Mouse (Mus musculus): ENCODE results near the gene Xlr5a. TPM values are rescaled to one million over a fixed set of nuclear protein-coding genes. Genes with fewer than 3 reads are reported as not detected.
A peak's percentile ranks its signal among the peaks of the same experiment; 100 is the strongest.
"Not testable (repeated sequence)": the region's sequence is repeated elsewhere in the genome, so short reads cannot be mapped to it uniquely, and the experiment has no call there.

The Xlr5a gene
- polyA plus RNA-seq, 1 experiment from 2014 or later = 0.09 TPM

- peaks cover 3% of the 10 kb centered on the region; the same call in 1 of the 2 replicates for H3K4me1 ChIP-seq
- peak overlapping the region; percentile 72 for H3K9ac ChIP-seq
- no peaks in the 10 kb centered on the region for H3K9me3 ChIP-seq
- peak overlapping the region; percentile 60 for H3K4me3 ChIP-seq
- WGBS = 38% methylated on average over 3 of the region's 3 CpGs
- peaks cover 20% of the 10 kb centered on the region for H3K27me3 ChIP-seq
- no peaks in the 10 kb centered on the region for H3K36me3 ChIP-seq
- ATAC-seq (ENCODE audit: low FRiP score, low read depth) = no peak
- peak overlapping the region; percentile 83 for H3K4me2 ChIP-seq (replicated peaks)
- H3K27ac ChIP-seq = no peak overlapping the region
Measured at GRCm38 (mm10) chrX:73229288-73229687, 63.5 kb downstream of the Xlr5a start.

GRCm38 (mm10) chrX:73228606-73229214 lies 64.1 kb downstream of the Xlr5a start:
- Histone ChIP-seq H3K36me3 (no peaks in the 10 kb centered on the region), H3K4me1 (peaks cover 3% of the 10 kb centered on the region; the same call in 1 of the 2 replicates), H3K4me3 (peak overlapping the region; percentile 60), H3K9me3 (no peaks in the 10 kb centered on the region), H3K4me2 (replicated peaks) (peak overlapping the region; percentile 83), H3K9ac (peak overlapping the region; percentile 72), H3K27me3 (peaks cover 20% of the 10 kb centered on the region), H3K27ac (peak overlapping the region; percentile 67)
- 16% methylated on average over 50 of the region's 51 CpGs for WGBS
- peak; percentile 65 for ATAC-seq (ENCODE audit: low FRiP score, low read depth)

- Histone ChIP-seq H3K4me2 (replicated peaks) (peak within 1 kb of the TSS; percentile 83), H3K36me3 (no peaks in the 10 kb centered on the region), H3K27ac (peak within 1 kb of the TSS; percentile 67), H3K9ac (peak within 1 kb of the TSS; percentile 72), H3K27me3 (peaks cover 20% of the 10 kb centered on the region), H3K9me3 (no peaks in the 10 kb centered on the region), H3K4me1 (peaks cover 3% of the 10 kb centered on the region; the same call in 1 of the 2 replicates), H3K4me3 (peak within 1 kb of the TSS; percentile 60)
- peak; percentile 96 for ATAC-seq (ENCODE audit: low FRiP score, low read depth)
- WGBS = 23% methylated on average over 34 of the region's 39 CpGs
Measured at GRCm38 (mm10) chrX:73227914-73228605, 64.7 kb downstream of the Xlr5a start, which contains the start of gene F8a. Gene F8a (plus strand): TSS chrX:73228291.

GRCm38 (mm10) chrX:73225365-73225764 lies 67.4 kb downstream of the Xlr5a start:
- no peak overlapping the region for H3K27ac ChIP-seq
- no peaks in the 10 kb centered on the region for H3K9me3 ChIP-seq
- no peak overlapping the region for H3K4me2 ChIP-seq (replicated peaks)
- WGBS = 47% methylated on average over 1 of the region's 1 CpGs
- no peak overlapping the region for H3K4me3 ChIP-seq
- H3K9ac ChIP-seq = no peak overlapping the region
- peaks cover 3% of the 10 kb centered on the region; the same call in 1 of the 2 replicates for H3K4me1 ChIP-seq
- no peaks in the 10 kb centered on the region for H3K36me3 ChIP-seq
- ATAC-seq (ENCODE audit: low FRiP score, low read depth) = no peak
- H3K27me3 ChIP-seq = peaks cover 18% of the 10 kb centered on the region

GRCm38 (mm10) chrX:73213819-73214564 lies 78.8 kb downstream of the Xlr5a start, which contains the start of gene Xlr4b:
Gene Xlr4b (plus strand): TSS chrX:73214333.
- H3K4me2 ChIP-seq (replicated peaks); H3K27me3 ChIP-seq; H3K36me3 ChIP-seq; H3K4me3 ChIP-seq; H3K27ac ChIP-seq; H3K4me1 ChIP-seq; H3K9me3 ChIP-seq; ATAC-seq (ENCODE audit: low FRiP score, low read depth); H3K9ac ChIP-seq: not testable (repeated sequence)
- 72% methylated on average over 17 of the region's 19 CpGs for WGBS

- not testable (repeated sequence) for H3K27ac ChIP-seq; H3K27me3 ChIP-seq; H3K36me3 ChIP-seq; H3K4me2 ChIP-seq (replicated peaks); H3K4me3 ChIP-seq; H3K9ac ChIP-seq; H3K9me3 ChIP-seq; H3K4me1 ChIP-seq
- WGBS = 83% methylated on average over 12 of the region's 12 CpGs
- ATAC-seq (ENCODE audit: low FRiP score, low read depth) = 0 out of 2 replicates have a peak, but pooled peaks have one; percentile 54
Measured at GRCm38 (mm10) chrX:73191934-73192333, 100.8 kb downstream of the Xlr5a start, which contains the start of gene Xlr3b. Gene Xlr3b (plus strand): TSS chrX:73192207.

GRCm38 (mm10) chrX:73176889-73177288 lies 115.9 kb downstream of the Xlr5a start, which contains the start of gene Spin2d:
Gene Spin2d (minus strand): TSS chrX:73176989.
- not testable (repeated sequence) for H3K9me3 ChIP-seq; ATAC-seq (ENCODE audit: low FRiP score, low read depth); H3K27me3 ChIP-seq; H3K27ac ChIP-seq; H3K36me3 ChIP-seq; H3K4me3 ChIP-seq; H3K4me2 ChIP-seq (replicated peaks); H3K4me1 ChIP-seq; H3K9ac ChIP-seq
- 74% methylated on average over 4 of the region's 15 CpGs for WGBS

- not testable (repeated sequence) for ATAC-seq (ENCODE audit: low FRiP score, low read depth); H3K27ac ChIP-seq; H3K27me3 ChIP-seq; H3K9ac ChIP-seq; H3K36me3 ChIP-seq; H3K9me3 ChIP-seq; H3K4me1 ChIP-seq; H3K4me3 ChIP-seq; H3K4me2 ChIP-seq (replicated peaks)
- no CpG with 5 or more reads among the region's 7 CpGs for WGBS
Measured at GRCm38 (mm10) chrX:73149350-73149749, 143.4 kb downstream of the Xlr5a start, which contains the start of gene DXBay18. Gene DXBay18 (minus strand): TSS chrX:73149450.

GRCm38 (mm10) chrX:73148496-73148895 lies 144.3 kb downstream of the Xlr5a start, which contains the start of gene Xlr5b:
Gene Xlr5b (plus strand): TSS chrX:73148796.
- WGBS = no CpG with 5 or more reads among the region's 20 CpGs

GRCm38 (mm10) chrX:73143218-73143618 lies 149.6 kb downstream of the Xlr5a start:
- H3K36me3 ChIP-seq; H3K4me1 ChIP-seq; H3K27me3 ChIP-seq; H3K9ac ChIP-seq; H3K4me3 ChIP-seq; H3K9me3 ChIP-seq; ATAC-seq (ENCODE audit: low FRiP score, low read depth); H3K4me2 ChIP-seq (replicated peaks); H3K27ac ChIP-seq: not testable (repeated sequence)
- WGBS = no CpG with 5 or more reads among the region's 7 CpGs

More at GRCm38 (mm10) chrX:73148496-73148895, 144.3 kb downstream of the Xlr5a start, which contains the start of gene Xlr5b:
- not testable (repeated sequence) for H3K4me3 ChIP-seq; H3K9me3 ChIP-seq; H3K9ac ChIP-seq; H3K4me2 ChIP-seq (replicated peaks); H3K4me1 ChIP-seq; H3K36me3 ChIP-seq; H3K27ac ChIP-seq; H3K27me3 ChIP-seq; ATAC-seq (ENCODE audit: low FRiP score, low read depth)

GRCm38 (mm10) chrX:73122859-73123829 lies 169.6 kb downstream of the Xlr5a start:
- ATAC-seq (ENCODE audit: low FRiP score, low read depth); H3K4me2 ChIP-seq (replicated peaks); H3K4me1 ChIP-seq; H3K4me3 ChIP-seq; H3K27me3 ChIP-seq; H3K36me3 ChIP-seq; H3K9ac ChIP-seq; H3K9me3 ChIP-seq; H3K27ac ChIP-seq: not testable (repeated sequence)
- WGBS = no CpG with 5 or more reads among the region's 12 CpGs

Data from limb, embryonic 13.5 days (tissue).